Mouse (Mus musculus) spleen, adult 12 weeks (tissue): ENCODE data around the gene Efemp1.

Experiments used
- DNase-seq: peaks from one replicate; pipeline ENCODE4 v3.0.0; 2022; ENCODE audit warnings: low spot score

The Efemp1 gene

GRCm38 (mm10) chr11:28853102-28853800, at the start of gene Efemp1:
Gene Efemp1, plus strand, starts transcription at chr11:28853204.
- no peak for DNase-seq

DNA sequence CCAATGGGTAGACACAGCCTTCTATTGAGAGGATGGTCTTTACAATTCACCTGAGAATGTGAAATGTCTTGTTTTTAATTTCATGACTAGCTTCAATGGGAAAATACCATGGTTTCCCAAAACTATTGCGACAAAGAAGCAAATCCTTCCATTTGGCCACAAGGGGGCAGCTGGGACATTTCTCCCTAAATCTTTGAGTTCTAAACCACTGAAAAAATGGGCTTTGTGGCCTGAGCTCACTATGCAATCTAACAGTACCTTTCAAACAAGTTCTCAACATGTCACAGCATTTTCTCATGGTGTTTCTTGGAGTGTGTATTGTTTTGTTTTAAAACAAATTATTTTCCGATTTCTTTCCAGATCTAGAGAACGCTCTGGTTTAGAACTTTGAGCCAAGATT, 44.3 kb upstream of the Efemp1 start:
- no peak for DNase-seq

DNA sequence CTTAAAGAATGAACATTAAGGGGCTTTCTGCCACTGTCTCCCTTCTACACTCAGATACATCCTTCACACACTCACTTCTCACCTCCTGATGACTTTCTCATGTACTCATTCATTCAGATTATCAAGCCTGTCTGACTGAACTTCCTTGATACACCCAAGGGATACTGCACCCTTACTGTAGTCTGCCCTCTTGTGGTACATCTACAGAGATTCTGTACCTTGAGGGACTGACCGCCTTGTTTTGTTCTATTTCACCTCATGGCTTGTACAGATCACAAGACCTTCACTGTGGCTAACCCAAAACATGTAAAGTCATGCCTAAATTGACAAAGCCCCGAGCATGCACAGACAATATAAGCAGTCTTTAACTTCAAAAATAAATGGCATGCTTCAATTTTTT, 41.1 kb upstream of the Efemp1 start:
- no peak for DNase-seq

DNA sequence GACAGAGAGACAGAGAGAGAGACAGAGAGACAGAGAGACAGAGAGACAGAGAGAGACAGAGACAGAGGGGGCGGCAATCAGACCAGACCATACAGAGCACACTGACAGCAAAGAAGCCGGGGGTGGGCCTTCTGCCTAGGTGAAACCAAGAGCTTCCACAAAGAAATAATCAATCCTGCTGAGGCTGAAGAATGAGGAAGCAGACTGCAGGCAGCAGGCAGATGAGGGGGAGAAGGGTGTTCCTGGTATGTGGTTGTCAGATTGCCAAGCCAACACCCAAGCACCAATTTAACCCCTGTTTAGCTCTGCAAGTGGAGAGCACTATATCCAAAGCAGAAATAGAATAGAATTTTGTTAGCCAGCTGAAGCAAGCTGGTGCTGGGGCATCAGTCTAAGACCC, 40.4 kb upstream of the Efemp1 start:
- DNase-seq = no peak

DNA sequence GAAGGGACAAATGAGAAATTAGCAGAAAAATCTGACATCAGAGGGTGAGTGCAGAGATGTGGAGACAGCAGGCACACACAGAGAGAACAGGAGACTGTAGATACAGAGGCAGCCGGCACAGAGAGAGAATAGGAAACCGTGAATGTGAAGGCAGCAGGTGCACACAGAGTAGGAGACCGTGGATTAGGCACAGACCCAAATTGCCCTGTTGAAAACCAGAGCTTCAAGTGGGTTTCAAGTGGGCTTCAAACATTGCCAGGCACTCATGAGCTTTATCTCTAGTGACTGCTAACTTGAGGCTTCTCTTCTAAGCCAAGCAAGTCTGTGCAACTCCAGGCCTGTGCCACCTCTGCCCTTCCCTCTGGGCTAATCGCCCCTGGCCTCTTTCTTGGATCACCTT, 35.6 kb upstream of the Efemp1 start:
- DNase-seq = no peak

DNA sequence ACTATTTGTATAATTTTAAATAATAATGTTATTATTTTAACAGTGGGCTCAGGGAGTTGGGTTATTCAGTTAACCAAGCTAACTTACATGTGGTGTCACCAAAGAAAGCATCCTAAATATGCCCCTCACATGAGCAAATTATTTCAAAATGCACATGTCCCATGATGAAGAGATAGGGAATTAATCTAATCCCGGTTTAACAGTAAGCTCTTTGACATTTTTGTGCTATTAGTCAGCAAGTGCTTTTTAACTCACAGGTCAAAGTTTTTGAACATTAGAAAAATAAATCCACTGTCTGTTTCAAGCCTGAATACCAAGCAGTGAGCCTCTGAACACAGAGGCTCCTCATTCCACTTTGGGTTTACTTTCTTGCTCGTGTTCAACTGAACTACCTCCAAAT, 26.1 kb upstream of the Efemp1 start:
- DNase-seq = no peak

GRCm38 (mm10) chr11:28833809-28834208, 19.2 kb upstream of the Efemp1 start:
- no peak for DNase-seq

DNA sequence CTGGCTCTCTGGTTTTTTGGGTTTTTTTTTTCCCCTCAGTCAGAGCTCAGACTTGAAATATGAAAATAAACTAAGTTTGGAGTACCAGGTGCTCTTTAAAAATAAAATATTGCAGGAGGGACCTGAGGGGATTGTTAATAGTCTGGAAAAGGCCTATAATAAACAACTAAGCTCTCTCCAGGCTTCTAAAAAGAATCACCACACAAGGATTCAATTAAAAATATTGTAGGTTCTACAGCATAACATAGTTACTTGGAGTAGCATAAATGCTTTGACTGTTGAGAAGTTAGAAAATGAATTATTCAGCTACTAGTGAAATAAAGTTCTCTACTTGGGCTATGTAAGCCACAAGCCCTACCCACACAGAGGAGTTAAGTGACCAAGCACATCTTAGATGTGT, 17.9 kb upstream of the Efemp1 start:
- DNase-seq = no peak

GRCm38 (mm10) chr11:28849841-28850240, 3.2 kb upstream of the Efemp1 start:
- no peak for DNase-seq

- no peak for DNase-seq
Observed at GRCm38 (mm10) chr11:28851645-28852044, 1.4 kb upstream of the Efemp1 start.

- no peak for DNase-seq
Observed at GRCm38 (mm10) chr11:28852361-28852919, 564 bp upstream of the Efemp1 start.

DNA sequence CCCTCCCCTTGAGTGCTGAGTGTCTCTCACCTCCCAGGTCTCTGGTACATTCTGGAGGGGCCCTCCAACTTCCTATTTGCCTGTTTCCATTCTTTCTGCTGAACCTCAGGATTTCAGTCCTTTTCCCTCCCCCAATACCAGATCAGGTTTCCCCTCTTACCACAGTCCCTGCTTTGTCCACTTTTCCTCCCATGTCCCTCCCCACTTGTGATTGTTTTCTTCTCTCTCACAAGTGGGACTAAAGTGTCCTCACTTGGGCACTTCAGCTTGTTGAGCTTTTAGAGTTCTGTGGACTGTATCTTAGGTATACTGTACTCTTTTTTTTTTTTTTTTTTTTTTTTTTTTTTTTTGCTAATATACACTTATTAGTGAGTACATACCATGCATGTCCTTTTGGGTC, 6.1 kb downstream of the Efemp1 start:
- DNase-seq = no peak

- no peak for DNase-seq
Observed at GRCm38 (mm10) chr11:28869129-28869528, 16.1 kb downstream of the Efemp1 start.

- DNase-seq = no peak
Observed at GRCm38 (mm10) chr11:28881381-28881976, 28.5 kb downstream of the Efemp1 start.

- DNase-seq = no peak
Observed at GRCm38 (mm10) chr11:28883106-28883505, 30.1 kb downstream of the Efemp1 start.

DNA sequence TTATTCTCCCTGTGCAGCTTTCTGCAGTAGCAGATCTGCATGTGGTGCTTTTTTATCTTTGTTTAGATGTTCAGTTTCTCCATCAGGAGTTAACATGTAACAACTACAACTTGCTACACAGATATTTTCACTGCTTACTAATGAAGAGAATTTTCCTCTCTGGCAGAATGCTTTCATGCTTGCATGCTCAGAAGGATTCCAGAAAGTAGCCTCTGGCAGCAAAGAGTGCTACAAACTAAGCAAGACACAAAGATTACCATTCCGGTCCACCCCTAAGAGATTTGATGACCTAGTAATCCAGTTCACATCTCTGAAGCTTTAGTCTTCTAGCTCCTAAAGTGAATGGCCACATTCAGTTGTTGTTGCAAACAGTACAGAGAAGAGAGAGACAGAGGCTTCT, 36.5 kb downstream of the Efemp1 start:
- no peak for DNase-seq

GRCm38 (mm10) chr11:28891515-28891914, 38.5 kb downstream of the Efemp1 start:
- no peak for DNase-seq

DNA sequence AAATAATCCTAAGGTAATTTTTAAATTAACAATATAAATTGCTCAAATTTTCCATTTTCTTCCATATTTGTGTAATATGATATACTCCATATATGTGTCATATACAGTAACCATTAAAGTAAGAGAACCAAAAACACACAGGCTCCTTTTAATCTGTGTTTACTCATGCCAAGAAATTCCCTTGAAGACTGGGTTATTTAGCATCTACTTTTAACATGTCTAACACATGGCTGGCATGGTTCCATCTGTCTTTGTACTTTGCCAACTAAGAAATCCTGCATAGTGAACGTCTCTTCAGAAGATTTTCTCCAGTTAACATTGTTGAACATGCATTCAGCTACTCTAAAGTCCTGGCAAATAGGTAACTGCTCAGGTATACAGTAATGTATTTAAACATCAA, 46.4 kb downstream of the Efemp1 start:
- no peak for DNase-seq

DNA sequence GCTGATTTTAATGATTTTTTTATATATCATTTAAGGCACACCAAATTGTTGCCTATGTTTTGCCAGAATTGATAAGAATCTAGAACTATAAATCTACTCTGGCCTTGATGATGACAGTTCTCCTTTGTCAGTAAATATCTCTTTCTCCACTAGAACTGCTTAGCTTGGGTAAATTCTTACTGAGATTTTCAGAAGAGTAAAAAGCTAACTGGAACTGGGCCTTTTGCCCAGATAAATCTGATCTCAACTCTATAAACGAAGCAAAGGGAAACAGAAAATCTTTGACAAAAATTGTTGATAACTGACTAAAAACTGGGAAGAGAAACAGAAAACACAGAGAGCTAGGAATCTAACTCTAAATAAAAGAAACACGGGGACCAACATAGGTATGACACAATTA, 51.6 kb downstream of the Efemp1 start:
- DNase-seq = no peak

DNA sequence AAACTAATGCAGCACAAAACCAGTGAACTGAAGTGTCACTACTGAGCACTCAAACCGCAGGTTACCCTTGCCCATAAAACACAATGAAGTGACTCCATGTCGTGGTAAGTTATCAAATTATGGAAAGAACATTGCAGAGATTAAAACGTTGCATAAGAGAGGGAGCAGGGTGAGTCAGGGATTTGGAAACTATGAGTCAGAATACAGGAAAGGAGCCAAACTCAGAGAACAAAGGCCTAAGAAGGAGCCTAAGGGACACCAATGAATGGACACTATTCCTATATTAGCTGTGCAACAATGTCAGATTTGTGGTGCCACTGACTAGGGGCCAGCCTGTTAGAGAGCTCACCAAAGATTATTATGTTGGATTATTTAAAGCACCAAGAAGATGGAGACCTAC, 53.3 kb downstream of the Efemp1 start:
- no peak for DNase-seq

- DNase-seq = no peak
Observed at GRCm38 (mm10) chr11:28908908-28909545, 56.0 kb downstream of the Efemp1 start.

DNA sequence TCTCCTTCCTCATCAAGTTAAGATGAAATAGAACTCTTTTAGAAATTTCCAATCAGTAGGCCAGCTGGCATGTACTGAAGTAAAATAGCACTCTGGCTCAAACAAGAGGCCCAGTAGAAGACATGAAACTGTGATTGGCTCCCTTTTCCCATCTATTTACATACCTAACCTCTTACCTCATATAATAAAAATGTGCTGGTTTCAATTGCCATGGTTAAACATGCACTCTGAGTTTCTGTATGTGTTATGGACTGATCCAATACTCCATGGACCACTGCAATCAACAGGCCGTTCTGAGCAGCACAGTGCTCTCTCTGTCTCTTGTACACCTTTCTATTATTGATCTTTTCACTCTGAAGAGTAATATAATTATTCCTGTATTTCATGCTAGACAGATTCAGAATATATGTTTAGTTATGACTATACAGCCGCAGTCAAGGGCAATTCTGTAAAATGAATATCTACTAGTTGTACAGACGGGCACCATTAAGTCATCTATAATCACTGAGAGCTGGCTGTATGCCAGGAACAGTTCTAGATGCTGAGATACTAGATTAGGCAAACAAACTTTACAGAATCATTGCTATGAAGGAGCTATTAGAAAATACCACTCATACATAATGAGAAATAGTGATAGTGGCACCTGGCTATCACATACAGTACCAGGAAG, 59.6 kb downstream of the Efemp1 start:
- no peak for DNase-seq

DNA sequence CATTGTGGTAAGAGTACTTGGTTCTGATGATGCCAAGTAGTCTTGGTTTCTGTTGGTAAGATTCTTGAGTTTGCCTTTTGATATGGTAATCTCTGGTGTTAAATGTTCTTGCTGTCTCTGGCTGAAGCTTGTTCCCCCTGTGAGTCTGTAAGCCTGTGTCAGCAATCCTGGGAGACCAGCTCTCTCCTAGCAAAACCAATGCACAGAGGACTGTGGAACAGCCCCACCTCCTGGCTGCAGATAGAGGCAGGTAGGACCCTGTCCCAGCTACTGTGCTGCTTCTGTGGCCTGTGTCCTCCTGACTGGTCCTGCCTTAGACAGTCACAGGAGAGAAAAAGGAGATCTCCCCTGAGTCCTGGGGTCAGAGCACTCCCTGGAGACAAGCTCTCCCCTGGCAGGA, 81.4 kb downstream of the Efemp1 start:
- DNase-seq = no peak
